Mouse (Mus musculus) lung, embryonic 16.5 days (tissue): ENCODE measurements around the gene Dna2. TPM values are rescaled to one million over a fixed set of nuclear protein-coding genes. Genes with fewer than 3 reads are reported as not detected.

Experiments
- ATAC-seq: fragments of 200-750 bp; cut with Nextera tagmentation; 2 replicates; pipeline ENCODE4 v1.8.0; 2017; ENCODE audit warnings: low read depth, mild to moderate bottlenecking, moderate library complexity
- H3K27ac ChIP-seq: fragments of 300-500 bp; sonication (generic); 2 replicates; pipeline ENCODE4 v1.5.1; 2014; ENCODE audit warnings: mild to moderate bottlenecking, control low read depth, low read length
- H3K27me3 ChIP-seq: fragments of 300-500 bp; sonication (generic); 2 replicates; pipeline ENCODE4 v1.6.1; 2014; ENCODE audit warnings: low read depth, low read length, mixed read lengths; ENCODE audit not compliant: control insufficient read depth, insufficient read depth
- H3K36me3 ChIP-seq: fragments of 300-500 bp; sonication (generic); 2 replicates; pipeline ENCODE4 v1.6.1; 2014; ENCODE audit warnings: low read length; ENCODE audit not compliant: control insufficient read depth, insufficient read depth
- H3K4me1 ChIP-seq: fragments of 300-500 bp; sonication (generic); replicated peaks from 2 replicates; pipeline ENCODE4 v1.6.1; 2014; ENCODE audit warnings: low read length, mixed read lengths; ENCODE audit not compliant: control insufficient read depth, insufficient read depth
- H3K4me2 ChIP-seq: fragments of 300-500 bp; sonication (generic); 2 replicates; pipeline ENCODE4 v1.6.1; 2014; ENCODE audit warnings: low read depth, low read length, control low read depth
- H3K4me3 ChIP-seq: fragments of 300-500 bp; sonication (generic); 2 replicates; pipeline ENCODE4 v1.5.1; 2014; ENCODE audit warnings: mild to moderate bottlenecking, low read length, control low read depth
- H3K9ac ChIP-seq: fragments of 300-500 bp; sonication (generic); 2 replicates; pipeline ENCODE4 v1.6.1; 2014; ENCODE audit warnings: low read length, control low read depth
- H3K9me3 ChIP-seq: fragments of 300-500 bp; sonication (generic); 2 replicates; pipeline ENCODE4 v1.6.1; 2016; ENCODE audit warnings: low read length; ENCODE audit not compliant: control insufficient read depth
- WGBS: fragments of 180-500 bp; shearing (Covaris S2); extraction: QIAGEN DNeasy Blood & Tissue Kit; methylation state at CpG from one replicate; pipeline ENCODE4 v1.1.7; 2014; 5-methylcytosine and 5-hydroxymethylcytosine counted together
- polyA plus RNA-seq: library from polyadenylated mRNA; unstranded; fragments of >200 nt; fragmentation: Nextera tagmentation; extraction: Ambion mirVana; gene quantifications from 2 replicates; pipeline ENCODE4 v1.2.1, GENCODE M21; 2015

Dna2 gene
- polyA plus RNA-seq, 1 experiment from 2014 or later = 17.5 TPM

DNA sequence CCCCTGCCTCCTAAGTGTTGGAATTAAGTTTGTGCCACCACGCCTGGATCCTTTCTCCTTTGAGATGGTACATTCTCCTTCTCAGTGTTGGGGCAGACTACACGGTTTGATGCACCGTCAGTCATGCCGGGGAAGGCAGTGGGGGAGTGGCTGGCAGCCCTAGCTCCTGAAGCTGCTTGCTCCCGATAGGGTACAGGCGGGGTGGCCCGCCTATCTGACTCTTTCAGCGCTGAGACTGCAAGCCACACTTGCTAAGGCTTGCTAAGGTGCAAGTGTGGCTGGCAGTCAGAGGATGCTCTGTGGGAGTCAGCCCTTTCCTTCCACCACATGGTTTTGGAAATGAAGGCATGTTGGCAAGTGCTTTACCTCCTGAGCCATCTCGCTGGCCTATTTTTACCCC lies 53.8 kb downstream of the Dna2 start:
- ATAC-seq = no peak
- H3K36me3 ChIP-seq = peaks cover 41% of the 10 kb centered on the region
- no peak overlapping the region for H3K9ac ChIP-seq
- H3K27me3 ChIP-seq = no peaks in the 10 kb centered on the region
- H3K4me1 ChIP-seq = no peaks in the 10 kb centered on the region
- 68% methylated on average over 9 of the region's 9 CpGs for WGBS
- H3K4me2 ChIP-seq = no peak overlapping the region
- H3K27ac ChIP-seq = no peak overlapping the region
- H3K9me3 ChIP-seq = no peaks in the 10 kb centered on the region
- H3K4me3 ChIP-seq = no peak overlapping the region

DNA sequence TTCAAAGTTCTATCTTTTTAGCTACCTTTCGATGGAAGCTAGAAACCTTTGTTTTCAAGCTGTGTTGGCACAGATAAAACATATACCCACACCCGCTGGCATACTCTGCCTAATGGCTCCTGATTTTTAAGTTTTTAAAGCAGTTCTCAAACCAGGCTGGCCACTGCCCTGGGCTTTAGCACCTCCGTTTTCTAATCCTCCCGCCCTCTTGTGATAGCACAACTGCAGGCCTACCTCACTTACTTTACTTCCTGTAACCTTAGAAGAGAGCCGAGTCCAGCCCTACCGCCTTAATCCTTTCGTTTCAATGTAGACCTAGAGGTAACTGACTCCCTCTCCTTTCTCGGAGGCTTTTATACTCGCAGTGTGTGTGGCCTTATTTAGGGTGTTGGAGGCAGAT lies 56.4 kb downstream of the Dna2 start:
- Histone ChIP-seq H3K27ac (no peak overlapping the region), H3K9ac (no peak overlapping the region), H3K36me3 (peaks cover 38% of the 10 kb centered on the region), H3K4me3 (no peak overlapping the region), H3K27me3 (no peaks in the 10 kb centered on the region), H3K4me1 (no peaks in the 10 kb centered on the region), H3K4me2 (no peak overlapping the region), H3K9me3 (no peaks in the 10 kb centered on the region)
- ATAC-seq = no peak
- 67% methylated on average over 9 of the region's 9 CpGs for WGBS

DNA sequence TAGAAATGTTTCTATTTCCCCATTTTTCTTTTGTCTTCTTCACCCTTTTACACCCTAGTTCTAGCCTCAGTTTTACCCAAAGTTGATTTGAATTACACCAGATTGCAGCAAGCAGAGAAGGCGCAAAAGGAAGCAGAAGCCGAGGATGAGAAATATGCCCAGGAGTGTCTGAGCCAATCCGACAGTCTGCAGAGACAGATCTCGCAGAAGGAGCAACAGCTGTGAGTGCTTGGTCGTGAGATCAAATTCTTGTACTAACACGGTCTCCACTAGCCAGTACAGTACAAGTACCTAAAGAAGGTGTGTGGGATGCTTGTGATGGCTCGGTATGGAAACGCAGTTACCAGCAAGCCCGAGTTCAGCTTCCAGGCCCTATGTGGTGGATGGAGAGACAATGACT lies 57.7 kb downstream of the Dna2 start:
- Histone ChIP-seq H3K36me3 (peaks cover 41% of the 10 kb centered on the region), H3K4me1 (no peaks in the 10 kb centered on the region), H3K4me2 (no peak overlapping the region), H3K27me3 (no peaks in the 10 kb centered on the region), H3K9me3 (no peaks in the 10 kb centered on the region), H3K9ac (no peak overlapping the region), H3K4me3 (no peak overlapping the region), H3K27ac (no peak overlapping the region)
- 87% methylated on average over 9 of the region's 9 CpGs for WGBS
- no peak for ATAC-seq

GRCm38 (mm10) chr10:63008193-63008592 lies 61.4 kb downstream of the Dna2 start:
- Histone ChIP-seq H3K4me3 (no peak overlapping the region), H3K36me3 (peaks cover 52% of the 10 kb centered on the region), H3K4me2 (no peak overlapping the region), H3K27ac (0 out of 2 replicates have a peak overlapping the region, but pooled peaks have one; percentile 12), H3K9me3 (no peaks in the 10 kb centered on the region), H3K4me1 (no peaks in the 10 kb centered on the region), H3K9ac (no peak overlapping the region), H3K27me3 (no peaks in the 10 kb centered on the region)
- WGBS = 47% methylated on average over 3 of the region's 3 CpGs
- no peak for ATAC-seq

DNA sequence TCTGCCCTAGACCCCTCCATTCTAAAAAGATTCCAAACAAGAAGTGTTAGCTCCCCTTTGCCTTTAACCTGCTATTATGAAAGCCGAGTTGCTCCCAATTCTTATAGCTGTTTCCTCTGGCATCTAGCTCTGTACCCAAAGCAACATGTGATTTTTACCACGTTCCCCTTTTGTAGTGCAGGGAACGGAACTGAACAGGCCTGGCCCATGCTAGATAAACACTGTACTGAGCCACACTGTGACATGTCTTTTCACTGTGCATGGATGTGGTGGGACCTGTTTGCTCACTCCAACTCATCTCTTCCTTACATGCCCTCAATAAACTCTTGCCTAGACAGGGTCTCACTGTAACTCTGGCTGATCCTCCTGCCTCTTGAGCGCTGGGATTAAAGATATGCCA lies 63.4 kb downstream of the Dna2 start:
- H3K4me1 ChIP-seq = no peaks in the 10 kb centered on the region
- no peak overlapping the region for H3K9ac ChIP-seq
- no peak for ATAC-seq
- H3K36me3 ChIP-seq = peaks cover 49% of the 10 kb centered on the region
- no peak overlapping the region for H3K27ac ChIP-seq
- H3K9me3 ChIP-seq = no peaks in the 10 kb centered on the region
- H3K4me2 ChIP-seq = no peak overlapping the region
- H3K4me3 ChIP-seq = no peak overlapping the region
- WGBS = 73% methylated on average over 4 of the region's 4 CpGs
- H3K27me3 ChIP-seq = no peaks in the 10 kb centered on the region

DNA sequence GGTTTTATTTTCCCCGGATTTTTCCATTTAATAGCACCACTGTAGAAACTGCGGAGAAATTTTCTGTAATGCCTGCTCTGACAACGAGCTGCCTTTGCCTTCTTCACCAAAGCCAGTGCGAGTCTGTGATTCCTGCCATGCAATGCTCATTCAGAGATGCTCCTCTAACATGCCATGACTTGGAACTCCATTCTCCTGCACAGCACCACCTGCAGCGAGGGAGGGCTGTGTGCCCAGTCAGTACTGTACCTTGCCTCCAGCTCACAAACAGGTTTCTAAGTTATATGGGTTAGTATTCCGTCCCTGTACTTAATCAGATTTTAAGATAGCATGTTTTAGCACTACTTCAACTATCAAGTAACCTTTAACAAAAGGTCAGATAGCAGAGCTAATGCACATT lies 64.7 kb downstream of the Dna2 start:
- Histone ChIP-seq H3K27me3 (no peaks in the 10 kb centered on the region), H3K9me3 (no peaks in the 10 kb centered on the region), H3K36me3 (peaks cover 58% of the 10 kb centered on the region), H3K4me2 (no peak overlapping the region), H3K4me1 (no peaks in the 10 kb centered on the region), H3K4me3 (no peak overlapping the region), H3K27ac (no peak overlapping the region), H3K9ac (no peak overlapping the region)
- 90% methylated on average over 6 of the region's 6 CpGs for WGBS
- ATAC-seq = no peak

GRCm38 (mm10) chr10:63013476-63013875 lies 66.7 kb downstream of the Dna2 start:
- H3K4me1 ChIP-seq = no peaks in the 10 kb centered on the region
- H3K36me3 ChIP-seq = peaks cover 50% of the 10 kb centered on the region
- no peak for ATAC-seq
- no peak overlapping the region for H3K9ac ChIP-seq
- no peak overlapping the region for H3K4me3 ChIP-seq
- H3K27ac ChIP-seq = no peak overlapping the region
- H3K9me3 ChIP-seq = no peaks in the 10 kb centered on the region
- WGBS = 65% methylated on average over 3 of the region's 3 CpGs
- H3K4me2 ChIP-seq = no peak overlapping the region
- no peaks in the 10 kb centered on the region for H3K27me3 ChIP-seq

GRCm38 (mm10) chr10:63014168-63014567 lies 67.3 kb downstream of the Dna2 start:
- Histone ChIP-seq H3K27me3 (no peaks in the 10 kb centered on the region), H3K4me2 (no peak overlapping the region), H3K4me1 (no peaks in the 10 kb centered on the region), H3K9ac (no peak overlapping the region), H3K4me3 (no peak overlapping the region), H3K27ac (no peak overlapping the region), H3K36me3 (peaks cover 50% of the 10 kb centered on the region), H3K9me3 (no peaks in the 10 kb centered on the region)
- WGBS = 67% methylated on average over 9 of the region's 9 CpGs
- ATAC-seq = peak; percentile 89

DNA sequence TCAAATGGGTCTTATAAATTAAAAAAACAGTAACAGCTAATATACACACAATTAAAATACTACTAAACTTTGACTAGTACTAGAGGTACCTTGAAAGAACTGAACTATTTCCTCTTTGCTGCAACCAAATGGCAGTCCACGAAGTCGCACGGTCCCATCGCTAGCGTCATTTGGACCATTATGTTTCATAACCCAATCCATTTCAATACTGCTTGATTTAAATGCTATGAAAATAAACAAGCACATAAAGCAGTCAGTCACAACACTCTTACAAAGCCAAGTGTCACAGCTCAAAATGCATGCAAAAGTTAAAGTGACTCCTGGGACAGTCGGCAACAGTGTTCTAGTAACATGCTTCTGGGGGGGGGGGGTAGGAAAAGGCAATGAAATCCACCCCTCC lies 72.5 kb downstream of the Dna2 start:
- Histone ChIP-seq H3K4me1 (peaks cover 17% of the 10 kb centered on the region), H3K4me3 (no peak overlapping the region), H3K4me2 (no peak overlapping the region), H3K9ac (no peak overlapping the region), H3K9me3 (no peaks in the 10 kb centered on the region), H3K36me3 (peaks cover 15% of the 10 kb centered on the region), H3K27me3 (no peaks in the 10 kb centered on the region), H3K27ac (no peak overlapping the region)
- WGBS = 84% methylated on average over 6 of the region's 6 CpGs
- no peak for ATAC-seq

- Histone ChIP-seq H3K4me1 (peaks cover 20% of the 10 kb centered on the region), H3K9ac (peak overlapping the region; percentile 100), H3K4me2 (peak overlapping the region; percentile 70), H3K27ac (no peak overlapping the region), H3K27me3 (no peaks in the 10 kb centered on the region), H3K36me3 (peaks cover 5% of the 10 kb centered on the region; the same call in 1 of the 2 replicates), H3K4me3 (peak overlapping the region; percentile 94), H3K9me3 (no peaks in the 10 kb centered on the region)
- 24% methylated on average over 4 of the region's 4 CpGs for WGBS
- no peak for ATAC-seq
Observed at GRCm38 (mm10) chr10:63021702-63022101, 74.9 kb downstream of the Dna2 start.
